Mouse (Mus musculus) cerebellum, adult 2 months (tissue): ENCODE measurements at regions not wholly inside any gene's neighbourhood (a gene's known extent, or its start where the extent isn't known, plus 50 kb on each side); places are given as distances from the start of the nearest gene placed in this dataset.

ENCODE experiments used
- DNase-seq, 2 experiments: peaks; one replicate each; pipeline ENCODE4 v3.0.0; 2021
- H3K27ac ChIP-seq: fragments of 200-500 bp; 2 replicates; pipeline ENCODE4 v1.5.1; 2012; ENCODE audit warnings: low read length, control low read depth, inconsistent platforms; ENCODE audit not compliant: insufficient read depth
- H3K27me3 ChIP-seq: fragments of 200-500 bp; 2 replicates; pipeline ENCODE4 v1.6.1; 2012; ENCODE audit warnings: inconsistent platforms, mild to moderate bottlenecking, low read length, moderate library complexity; ENCODE audit not compliant: control insufficient read depth, insufficient read depth
- H3K4me1 ChIP-seq: fragments of 200-500 bp; 2 replicates; pipeline ENCODE4 v1.6.1; 2011; ENCODE audit warnings: low read length; ENCODE audit not compliant: control insufficient read depth, insufficient read depth
- H3K4me3 ChIP-seq: fragments of 200-500 bp; replicated peaks from 2 replicates; pipeline ENCODE3; 2011; ENCODE audit warnings: mild to moderate bottlenecking, low read depth, low read length, control low read depth; ENCODE audit not compliant: insufficient read depth
- CTCF ChIP-seq: fragments of 200-500 bp; IDR thresholded peaks from 2 replicates; pipeline ENCODE4 v1.5.1; 2011; ENCODE audit warnings: low read depth, mild to moderate bottlenecking, control low read depth, low read length, moderate library complexity, borderline replicate concordance; ENCODE audit not compliant: insufficient read depth
- POLR2A ChIP-seq: fragments of 200-500 bp; IDR thresholded peaks from 2 replicates; pipeline ENCODE4 v1.6.1; 2011; ENCODE audit warnings: low read length, control low read depth, borderline replicate concordance; ENCODE audit not compliant: insufficient read depth
- WGBS: fragments of 180-500 bp; shearing (Covaris S2); methylation state at CpG from one replicate; pipeline ENCODE4 v1.1.7; 2018; 5-methylcytosine and 5-hydroxymethylcytosine counted together

DNA sequence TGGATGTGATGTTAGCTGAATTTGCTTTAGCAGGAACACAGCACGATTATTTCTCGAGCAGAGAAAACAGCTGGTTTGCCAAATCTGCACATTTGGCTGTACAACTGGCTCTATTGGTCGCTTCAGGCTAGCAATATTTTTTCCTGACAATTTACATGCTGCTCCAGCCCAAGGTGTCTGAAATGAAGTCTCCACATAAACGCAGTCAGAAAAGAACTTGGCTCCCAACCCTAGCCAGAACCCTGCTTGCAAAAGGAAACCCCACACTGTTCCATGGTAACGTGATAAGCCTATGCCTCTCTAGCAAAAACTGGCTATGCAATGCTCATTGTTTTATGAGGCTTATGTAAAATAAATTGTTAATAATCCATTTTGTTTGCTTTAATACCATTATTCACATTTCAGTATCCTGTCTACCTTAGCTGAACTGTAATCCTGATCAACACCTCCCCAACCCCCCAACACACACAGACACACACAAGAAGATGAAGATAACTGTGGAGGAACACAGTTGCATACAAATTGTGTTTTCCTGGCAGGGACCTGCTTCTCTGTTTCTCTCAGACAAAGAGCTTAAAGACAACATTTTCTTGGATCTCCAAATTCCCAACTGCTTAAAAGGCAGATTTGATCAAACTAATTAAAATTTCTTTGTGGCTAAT, 79.3 kb upstream of the Chl1 start:
- DNase-seq, result no peak
- H3K27ac ChIP-seq, result no peak overlapping the region
- WGBS, result 30% methylated on average over 5 of the region's 5 CpGs
- TF ChIP-seq POLR2A (no peak), CTCF (no peak)
- no peaks in the 10 kb centered on the region for H3K4me1 ChIP-seq
- H3K27me3 ChIP-seq, result no peaks in the 10 kb centered on the region
- H3K4me3 ChIP-seq, result no peak overlapping the region

GRCm38 (mm10) chr6:103431595-103431957, 78.8 kb upstream of the Chl1 start:
- Histone ChIP-seq H3K4me1 (no peaks in the 10 kb centered on the region), H3K27ac (no peak overlapping the region), H3K4me3 (no peak overlapping the region), H3K27me3 (no peaks in the 10 kb centered on the region)
- no peak for DNase-seq
- TF ChIP-seq CTCF (no peak), POLR2A (no peak)
- 70% methylated on average over 5 of the region's 5 CpGs for WGBS
